Mouse (Mus musculus): Measurements from ENCODE around the gene Myoz2. TPM values are rescaled to one million over a fixed set of nuclear protein-coding genes. Genes with fewer than 3 reads are reported as not detected.

The Myoz2 gene
- polyA plus RNA-seq, 1 experiment = not detected

GRCm38 (mm10) chr3:123001053-123001452 lies 33.8 kb downstream of the Myoz2 start:
- no peak overlapping the region for H3K4me3 ChIP-seq (ENCODE audit: low read depth, low read length)
- H3K27me3 ChIP-seq (ENCODE audit: control insufficient read depth, insufficient read depth, low read length, poor library complexity, severe bottlenecking) = no peaks in the 10 kb centered on the region
- no peaks in the 10 kb centered on the region for H3K9me3 ChIP-seq (replicated peaks; ENCODE audit: control insufficient read depth, insufficient read depth, low read length, poor library complexity, severe bottlenecking)
- H3K9ac ChIP-seq (ENCODE audit: low read depth, poor library complexity, severe bottlenecking) = no peak overlapping the region
- TF ChIP-seq EP300 (IDR thresholded peaks at IDR 0.05; ENCODE audit: insufficient read depth, low read depth, low read length) (no peak), POLR2A (IDR thresholded peaks at IDR 0.05; ENCODE audit: insufficient read depth, low read length) (no peak), CTCF (IDR thresholded peaks at IDR 0.05; ENCODE audit: low read depth, low read length) (no peak)
- no peaks in the 10 kb centered on the region for H3K4me1 ChIP-seq (ENCODE audit: control insufficient read depth, insufficient read depth, low read length)
- H3K36me3 ChIP-seq (ENCODE audit: control insufficient read depth, insufficient read depth, low read length, poor library complexity, severe bottlenecking) = no peaks in the 10 kb centered on the region
- no peak overlapping the region for H3K27ac ChIP-seq (ENCODE audit: insufficient read depth, low read length)

GRCm38 (mm10) chr3:122998511-122998910 lies 36.3 kb downstream of the Myoz2 start:
- Histone ChIP-seq H3K9ac (ENCODE audit: low read depth, poor library complexity, severe bottlenecking) (no peak overlapping the region), H3K27ac (ENCODE audit: insufficient read depth, low read length) (no peak overlapping the region), H3K9me3 (replicated peaks; ENCODE audit: control insufficient read depth, insufficient read depth, low read length, poor library complexity, severe bottlenecking) (no peaks in the 10 kb centered on the region), H3K4me1 (ENCODE audit: control insufficient read depth, insufficient read depth, low read length) (no peaks in the 10 kb centered on the region), H3K4me3 (ENCODE audit: low read depth, low read length) (no peak overlapping the region), H3K36me3 (ENCODE audit: control insufficient read depth, insufficient read depth, low read length, poor library complexity, severe bottlenecking) (no peaks in the 10 kb centered on the region), H3K27me3 (ENCODE audit: control insufficient read depth, insufficient read depth, low read length, poor library complexity, severe bottlenecking) (no peaks in the 10 kb centered on the region)
- TF ChIP-seq CTCF (IDR thresholded peaks at IDR 0.05; ENCODE audit: low read depth, low read length) = no peak
- TF ChIP-seq POLR2A (IDR thresholded peaks at IDR 0.05; ENCODE audit: insufficient read depth, low read length) = no peak
- no peak for TF ChIP-seq EP300 (IDR thresholded peaks at IDR 0.05; ENCODE audit: insufficient read depth, low read depth, low read length)

- no peaks in the 10 kb centered on the region for H3K9me3 ChIP-seq (replicated peaks; ENCODE audit: control insufficient read depth, insufficient read depth, low read length, poor library complexity, severe bottlenecking)
- no peaks in the 10 kb centered on the region for H3K27me3 ChIP-seq (ENCODE audit: control insufficient read depth, insufficient read depth, low read length, poor library complexity, severe bottlenecking)
- H3K4me1 ChIP-seq (ENCODE audit: control insufficient read depth, insufficient read depth, low read length) = no peaks in the 10 kb centered on the region
Measured at GRCm38 (mm10) chr3:122996968-122997367, 37.8 kb downstream of the Myoz2 start.

GRCm38 (mm10) chr3:122986906-122987305 lies 47.9 kb downstream of the Myoz2 start:
- H3K9me3 ChIP-seq (replicated peaks; ENCODE audit: control insufficient read depth, insufficient read depth, low read length, poor library complexity, severe bottlenecking) = no peaks in the 10 kb centered on the region
- no peak overlapping the region for H3K9ac ChIP-seq (ENCODE audit: low read depth, poor library complexity, severe bottlenecking)
- no peaks in the 10 kb centered on the region for H3K4me1 ChIP-seq (ENCODE audit: control insufficient read depth, insufficient read depth, low read length)
- TF ChIP-seq POLR2A (IDR thresholded peaks at IDR 0.05; ENCODE audit: insufficient read depth, low read length) (no peak), CTCF (IDR thresholded peaks at IDR 0.05; ENCODE audit: low read depth, low read length) (no peak), EP300 (IDR thresholded peaks at IDR 0.05; ENCODE audit: insufficient read depth, low read depth, low read length) (no peak)
- H3K27me3 ChIP-seq (ENCODE audit: control insufficient read depth, insufficient read depth, low read length, poor library complexity, severe bottlenecking) = no peaks in the 10 kb centered on the region
- H3K27ac ChIP-seq (ENCODE audit: insufficient read depth, low read length) = no peak overlapping the region
- no peak overlapping the region for H3K4me3 ChIP-seq (ENCODE audit: low read depth, low read length)
- H3K36me3 ChIP-seq (ENCODE audit: control insufficient read depth, insufficient read depth, low read length, poor library complexity, severe bottlenecking) = no peaks in the 10 kb centered on the region

More at GRCm38 (mm10) chr3:122996968-122997367, 37.8 kb downstream of the Myoz2 start:
- TF ChIP-seq EP300 (IDR thresholded peaks at IDR 0.05; ENCODE audit: insufficient read depth, low read depth, low read length) (no peak), POLR2A (IDR thresholded peaks at IDR 0.05; ENCODE audit: insufficient read depth, low read length) (no peak), CTCF (IDR thresholded peaks at IDR 0.05; ENCODE audit: low read depth, low read length) (no peak)
- Histone ChIP-seq H3K4me3 (ENCODE audit: low read depth, low read length) (no peak overlapping the region), H3K36me3 (ENCODE audit: control insufficient read depth, insufficient read depth, low read length, poor library complexity, severe bottlenecking) (no peaks in the 10 kb centered on the region), H3K27ac (ENCODE audit: insufficient read depth, low read length) (no peak overlapping the region), H3K9ac (ENCODE audit: low read depth, poor library complexity, severe bottlenecking) (no peak overlapping the region)

- Histone ChIP-seq H3K27me3 (ENCODE audit: control insufficient read depth, insufficient read depth, low read length, poor library complexity, severe bottlenecking) (no peaks in the 10 kb centered on the region), H3K36me3 (ENCODE audit: control insufficient read depth, insufficient read depth, low read length, poor library complexity, severe bottlenecking) (no peaks in the 10 kb centered on the region), H3K4me1 (ENCODE audit: control insufficient read depth, insufficient read depth, low read length) (no peaks in the 10 kb centered on the region), H3K9me3 (replicated peaks; ENCODE audit: control insufficient read depth, insufficient read depth, low read length, poor library complexity, severe bottlenecking) (no peaks in the 10 kb centered on the region), H3K4me3 (ENCODE audit: low read depth, low read length) (no peak overlapping the region), H3K9ac (ENCODE audit: low read depth, poor library complexity, severe bottlenecking) (0 out of 2 replicates have a peak overlapping the region, but pooled peaks have one; percentile 97), H3K27ac (ENCODE audit: insufficient read depth, low read length) (peak overlapping the region; percentile 51; the same call in 1 of the 2 replicates)
- TF ChIP-seq POLR2A (IDR thresholded peaks at IDR 0.05; ENCODE audit: insufficient read depth, low read length) (no peak), CTCF (IDR thresholded peaks at IDR 0.05; ENCODE audit: low read depth, low read length) (no peak), EP300 (IDR thresholded peaks at IDR 0.05; ENCODE audit: insufficient read depth, low read depth, low read length) (no peak)
Measured at GRCm38 (mm10) chr3:122986386-122986785, 48.4 kb downstream of the Myoz2 start.

GRCm38 (mm10) chr3:122985183-122985944 lies 49.5 kb downstream of the Myoz2 start:
- Histone ChIP-seq H3K27me3 (ENCODE audit: control insufficient read depth, insufficient read depth, low read length, poor library complexity, severe bottlenecking) (no peaks in the 10 kb centered on the region), H3K36me3 (ENCODE audit: control insufficient read depth, insufficient read depth, low read length, poor library complexity, severe bottlenecking) (no peaks in the 10 kb centered on the region), H3K4me1 (ENCODE audit: control insufficient read depth, insufficient read depth, low read length) (peaks cover 1% of the 10 kb centered on the region), H3K4me3 (ENCODE audit: low read depth, low read length) (peak overlapping the region; percentile 99), H3K9me3 (replicated peaks; ENCODE audit: control insufficient read depth, insufficient read depth, low read length, poor library complexity, severe bottlenecking) (no peaks in the 10 kb centered on the region), H3K27ac (ENCODE audit: insufficient read depth, low read length) (peak overlapping the region; percentile 83), H3K9ac (ENCODE audit: low read depth, poor library complexity, severe bottlenecking) (peak overlapping the region; percentile 97)
- TF ChIP-seq POLR2A (IDR thresholded peaks at IDR 0.05; ENCODE audit: insufficient read depth, low read length) (no peak), EP300 (IDR thresholded peaks at IDR 0.05; ENCODE audit: insufficient read depth, low read depth, low read length) (no peak), CTCF (IDR thresholded peaks at IDR 0.05; ENCODE audit: low read depth, low read length) (no peak)

All from ES-Bruce4 (cell line).